Mouse (Mus musculus): ENCODE data around the gene Gm20388.
"Not testable (repeated sequence)": the region's sequence is repeated elsewhere in the genome, so short reads cannot be mapped to it uniquely, and the experiment has no call there.

Gene Gm20388

DNA sequence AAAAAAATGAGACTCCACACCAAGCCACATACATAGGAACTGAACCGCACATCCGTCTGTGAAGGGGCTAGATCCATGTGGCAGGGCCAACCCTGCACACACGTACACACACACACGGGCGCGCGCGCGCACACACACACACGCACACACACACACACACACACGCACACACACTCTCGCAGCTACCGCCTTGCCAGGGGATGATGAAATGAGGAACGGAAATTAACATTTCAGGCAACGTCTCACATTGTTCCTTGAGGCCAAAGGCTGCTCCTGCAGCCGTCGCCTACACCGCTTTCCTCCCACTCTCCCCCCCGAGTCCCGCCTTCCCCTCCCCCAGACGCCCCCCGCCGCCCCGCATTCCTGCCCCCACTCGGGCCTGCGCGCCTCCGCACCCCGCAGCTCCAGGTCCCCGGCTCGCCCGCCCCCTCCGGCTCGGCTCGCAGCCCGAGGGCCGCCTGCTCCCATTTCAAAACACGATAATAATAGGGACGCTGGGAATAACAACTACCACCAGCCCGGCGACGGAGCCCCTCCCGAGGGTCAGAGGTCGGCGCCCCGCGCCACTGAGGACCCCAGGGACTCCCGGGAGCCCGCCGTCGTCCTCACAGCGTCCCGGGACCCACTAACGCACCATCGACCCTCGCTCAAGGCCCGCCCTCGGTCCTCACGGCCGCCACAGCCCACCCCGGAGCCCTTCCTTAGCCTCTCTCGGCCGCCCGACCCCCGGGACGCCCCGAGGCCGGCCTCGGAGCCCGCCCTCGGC, 3130.6 kb downstream of the Gm20388 start:
- peak; percentile 59 to 76 for DNase-seq

GRCm38 (mm10) chr8:123041774-123042105, 3131.1 kb downstream of the Gm20388 start:
- DNase-seq, result no peak

DNA sequence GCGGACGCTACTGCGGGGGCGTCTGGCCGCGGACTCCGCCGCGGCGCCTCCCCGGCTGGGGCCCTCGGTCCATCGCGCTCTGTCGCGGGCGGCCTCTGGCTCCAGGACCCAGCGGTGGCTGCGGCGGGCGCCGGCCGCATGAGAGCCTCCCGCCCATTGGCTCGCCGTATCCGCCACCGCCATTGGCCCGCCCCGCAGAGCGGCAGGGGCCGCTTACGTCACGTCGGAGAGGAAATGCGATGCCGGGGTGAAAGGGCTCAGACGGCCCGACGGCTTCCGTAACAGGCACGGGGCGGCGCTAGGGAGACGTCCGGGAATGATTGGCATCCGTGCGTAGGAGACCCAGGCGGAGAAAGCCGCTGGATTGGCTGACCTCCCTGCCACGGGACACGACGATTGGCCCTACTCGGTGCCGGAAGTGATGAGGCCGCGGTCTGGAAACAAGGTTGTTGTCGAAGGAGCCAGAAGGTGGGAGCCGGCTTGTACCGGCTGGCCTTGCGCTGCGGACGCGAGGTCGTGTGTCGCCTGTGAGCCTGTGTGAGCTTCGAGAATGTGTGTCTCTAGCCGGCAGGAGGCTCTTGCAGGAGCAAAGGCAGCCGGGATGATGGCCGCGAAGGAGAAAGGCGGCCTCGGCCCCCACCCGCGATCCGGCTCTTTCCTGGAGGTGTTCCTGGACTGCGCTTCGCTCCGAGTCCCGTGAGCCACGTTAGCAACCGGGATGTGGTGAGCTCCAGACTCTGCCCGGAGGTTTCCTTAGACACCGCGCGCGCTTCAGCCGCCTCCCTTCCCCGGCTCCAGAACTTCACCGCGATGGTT, 3131.7 kb downstream of the Gm20388 start, which contains the start of gene Ankrd11:
TSS of gene Ankrd11 (minus strand) at position 120 of the 816 bp plus-strand sequence.
- peak; percentile 99 to 100 for DNase-seq

GRCm38 (mm10) chr8:123042974-123043625, 3132.5 kb downstream of the Gm20388 start:
- no peak for DNase-seq

- DNase-seq, result no peak
Measured at GRCm38 (mm10) chr8:123043941-123044340, 3133.3 kb downstream of the Gm20388 start.

DNA sequence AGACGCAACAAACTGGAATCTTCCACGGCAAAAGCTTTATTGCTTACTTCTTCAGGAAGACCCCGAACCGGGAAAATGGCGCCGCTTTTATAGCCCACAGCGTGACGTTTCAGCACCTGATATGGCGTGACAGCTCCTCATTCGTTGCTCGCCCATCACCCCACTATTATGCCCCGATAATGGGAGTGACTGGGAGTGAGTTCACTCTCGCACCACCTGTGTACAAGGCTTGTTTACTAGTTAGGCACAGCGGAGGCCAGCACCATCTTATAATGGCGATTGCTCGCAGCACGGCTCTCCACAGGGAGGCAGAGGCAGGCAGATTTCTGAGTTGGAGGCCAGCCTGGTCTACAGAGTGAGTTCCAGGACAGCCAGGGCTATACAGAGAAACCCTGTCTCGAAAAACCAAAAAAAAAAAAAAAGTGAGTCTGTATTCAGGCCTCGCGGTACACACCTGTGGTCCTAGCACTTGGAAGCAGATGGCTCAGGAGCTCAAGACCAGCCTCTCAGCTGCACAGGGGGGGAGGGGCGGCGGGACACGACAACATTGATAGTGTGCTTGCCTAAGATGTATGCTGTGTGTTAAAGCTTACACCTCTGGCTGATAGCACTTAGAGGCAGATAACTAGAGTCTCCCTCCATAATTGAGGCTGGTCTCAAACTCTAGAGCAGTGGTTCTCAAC, 3134.2 kb downstream of the Gm20388 start:
- DNase-seq, result not testable (repeated sequence)

- DNase-seq, result no peak
Measured at GRCm38 (mm10) chr8:123046706-123047105, 3136.1 kb downstream of the Gm20388 start.

- DNase-seq, result no peak
Measured at GRCm38 (mm10) chr8:123047827-123048226, 3137.2 kb downstream of the Gm20388 start.

DNA sequence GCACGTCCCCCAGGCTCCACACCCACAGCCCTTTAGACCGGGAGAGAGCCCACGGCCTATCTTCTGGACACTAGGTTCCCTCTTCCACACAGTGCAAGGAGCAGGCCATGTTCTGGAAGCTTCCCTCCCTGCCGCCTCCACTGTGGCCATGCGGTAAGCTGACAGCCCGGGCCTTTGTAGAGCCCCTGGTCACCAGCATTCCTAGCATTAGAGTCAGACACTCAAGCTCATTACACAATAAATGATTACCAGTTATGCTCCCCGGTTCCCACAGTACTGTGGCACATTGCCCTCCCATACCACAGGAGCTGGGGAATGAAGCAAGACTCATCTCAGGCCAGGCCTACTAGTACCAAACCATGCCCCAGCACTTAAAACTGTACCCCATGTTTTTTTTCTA, 3137.8 kb downstream of the Gm20388 start:
- DNase-seq, result no peak

DNA sequence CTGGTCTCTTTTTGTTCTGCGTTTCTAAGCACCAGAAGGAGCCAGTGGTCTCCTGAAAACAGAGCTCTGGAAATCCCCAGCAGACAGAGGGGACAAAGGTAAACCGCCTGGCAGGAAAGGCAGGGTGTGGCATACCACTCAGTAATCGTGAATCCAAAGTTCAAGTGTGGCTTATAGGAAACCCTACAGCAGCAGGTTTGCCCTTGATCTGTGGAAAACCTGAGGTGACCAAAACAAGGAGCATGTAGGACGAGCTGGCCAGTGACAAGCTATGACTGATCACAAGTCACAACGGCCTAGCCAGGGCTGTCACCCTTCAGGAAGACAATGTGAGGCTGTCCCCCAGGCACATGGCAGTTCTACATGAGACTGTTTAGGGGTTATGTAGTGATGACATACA, 3140.8 kb downstream of the Gm20388 start:
- no peak for DNase-seq

GRCm38 (mm10) chr8:123062721-123063120, 3152.1 kb downstream of the Gm20388 start, which contains the start of gene Spg7:
TSS of gene Spg7 (plus strand) at chr8:123062942.
- no peak for DNase-seq

- DNase-seq, result no peak
Measured at GRCm38 (mm10) chr8:123064072-123064471, 3153.4 kb downstream of the Gm20388 start.

DNA sequence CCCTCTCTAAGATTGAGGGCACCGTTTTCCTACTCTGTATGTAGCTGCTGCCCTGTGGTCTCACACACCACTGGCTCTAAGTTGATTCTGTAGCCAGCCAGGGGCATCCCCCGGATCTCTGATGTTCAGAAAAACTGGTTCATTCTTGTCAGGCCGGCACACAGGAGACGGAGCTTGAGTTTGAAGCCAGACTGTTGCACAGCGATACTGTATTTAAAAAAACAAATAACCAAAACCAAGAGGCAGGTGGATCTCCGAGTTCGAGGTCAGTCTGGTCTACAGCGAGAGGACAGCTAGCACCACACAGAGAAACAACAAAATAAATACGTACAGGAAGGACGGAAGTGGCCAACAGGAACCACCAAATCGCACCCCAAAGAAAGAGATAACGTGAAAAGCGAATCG, 3154.2 kb downstream of the Gm20388 start:
- no peak for DNase-seq

- DNase-seq, result peak; percentile 97 to 98
Measured at GRCm38 (mm10) chr8:123065214-123066100, 3154.8 kb downstream of the Gm20388 start.

DNA sequence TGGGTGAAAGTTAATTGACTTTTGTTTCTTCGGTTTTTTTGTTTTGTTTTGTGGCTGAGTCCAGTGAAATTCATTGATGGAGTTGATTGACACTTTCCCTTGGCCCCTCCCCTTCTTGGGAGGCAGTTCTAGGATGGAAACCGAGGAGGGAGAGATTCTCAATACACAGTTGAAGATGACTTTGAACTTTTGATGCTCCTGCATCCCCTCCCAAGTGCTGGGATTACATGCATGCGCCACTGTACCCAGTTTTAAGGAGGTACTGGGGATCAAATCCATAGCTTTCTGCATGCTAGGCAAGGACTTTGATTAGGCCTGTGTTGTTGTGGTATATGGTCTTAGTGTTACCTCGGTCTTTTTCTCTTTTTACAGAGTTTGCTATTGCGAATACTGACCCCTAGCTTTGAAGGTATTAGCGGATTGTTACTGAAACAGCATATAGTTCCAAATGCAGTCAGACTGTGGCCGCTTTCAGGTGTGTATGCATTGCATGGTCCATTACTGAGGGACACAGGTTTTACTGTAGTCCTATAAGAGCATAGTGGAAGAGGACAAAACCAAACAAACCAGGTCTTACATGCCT, 3155.6 kb downstream of the Gm20388 start:
- peak in 1 of 2 experiments; percentile 16 for DNase-seq

GRCm38 (mm10) chr8:123071176-123071575, 3160.5 kb downstream of the Gm20388 start:
- peak in 1 of 2 experiments; percentile 16 for DNase-seq

- DNase-seq, result no peak
Measured at GRCm38 (mm10) chr8:123077213-123077612, 3166.6 kb downstream of the Gm20388 start.

GRCm38 (mm10) chr8:123082993-123083392, 3172.4 kb downstream of the Gm20388 start:
- no peak for DNase-seq

DNA sequence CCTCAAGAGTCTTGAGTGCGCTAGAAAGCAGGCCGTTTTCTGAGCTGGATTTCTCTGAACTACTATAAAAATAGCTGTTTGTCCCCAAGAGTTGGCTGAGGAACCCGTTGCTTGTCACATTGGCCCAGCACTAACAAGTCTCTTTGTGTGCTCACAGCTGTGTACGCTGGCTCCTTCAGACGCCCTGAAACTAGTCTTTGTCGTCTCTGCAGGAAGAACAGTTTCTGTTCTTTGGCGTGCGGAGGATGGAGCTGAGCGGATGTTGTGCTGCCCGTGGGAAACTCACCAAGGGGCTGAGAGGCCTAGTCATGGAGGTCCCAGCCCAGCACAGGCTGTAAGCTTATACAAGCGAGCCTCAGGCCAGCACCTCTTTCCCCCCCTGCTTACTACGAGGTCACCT, 3173.0 kb downstream of the Gm20388 start:
- DNase-seq, result peak in 1 of 2 experiments; percentile 11

GRCm38 (mm10) chr8:123087289-123087688, 3176.6 kb downstream of the Gm20388 start:
- DNase-seq, result no peak

DNA sequence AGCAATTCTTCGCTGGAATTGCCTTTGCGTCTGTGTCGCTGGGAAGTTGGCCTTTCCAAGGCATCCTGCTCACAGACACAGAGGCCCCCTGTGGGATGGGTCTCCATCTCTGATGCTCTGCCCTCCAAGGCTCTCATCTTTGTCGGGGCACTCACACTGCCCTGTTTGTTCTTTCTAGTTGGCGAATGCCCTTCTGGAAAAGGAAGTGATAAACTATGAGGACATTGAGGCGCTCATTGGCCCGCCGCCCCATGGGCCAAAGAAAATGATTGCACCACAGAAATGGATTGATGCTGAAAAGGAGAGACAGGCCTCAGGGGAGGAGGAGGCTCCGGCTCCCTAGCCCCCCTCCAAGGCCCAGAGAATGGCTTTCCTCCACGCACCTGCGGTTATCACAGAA, 3186.6 kb downstream of the Gm20388 start:
- DNase-seq, result peak in 1 of 2 experiments; percentile 13
